Mouse (Mus musculus): ENCODE data around the gene Gm20388.

DNA sequence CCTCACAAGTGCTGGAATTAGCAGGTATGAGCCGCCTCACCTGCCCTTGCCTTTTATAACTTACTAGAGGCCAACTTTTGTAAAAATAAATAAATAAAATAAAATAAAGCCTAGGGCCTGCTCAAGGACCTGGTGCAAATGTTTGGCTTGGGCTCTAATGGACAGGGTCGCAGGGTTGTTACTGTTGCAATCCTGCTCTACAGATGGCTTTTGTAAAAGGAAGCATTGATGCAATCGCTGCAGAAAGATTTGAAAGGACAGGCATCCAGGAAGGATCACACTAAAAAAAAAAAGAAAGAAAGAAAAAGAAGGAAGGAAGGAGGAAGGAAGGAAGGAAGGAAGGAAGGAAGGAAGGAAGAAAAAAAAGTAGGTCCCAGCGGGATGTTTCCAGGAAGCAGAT, 3949.7 kb downstream of the Gm20388 start:
- no peak for TF ChIP-seq CTCF (IDR thresholded peaks at IDR 0.05; ENCODE audit: low read depth)
- TF ChIP-seq EP300 (optimal IDR thresholded peaks at IDR 0.05), result no peak
